Mouse (Mus musculus) lung, postnatal 0 days (tissue): Measurements from ENCODE around the gene Stx18.

Source experiments
- CTCF ChIP-seq: IDR thresholded peaks from 2 replicates; pipeline ENCODE4 v1.5.1; 2016; ENCODE audit warnings: antibody characterized with exemption, mild to moderate bottlenecking
- EP300 ChIP-seq: IDR thresholded peaks from 2 replicates; pipeline ENCODE4 v1.6.1; 2016; ENCODE audit warnings: antibody characterized with exemption, mild to moderate bottlenecking, control low read depth

GRCm38 (mm10) chr5:38174256-38174912, 135.8 kb downstream of the Stx18 start:
- TF ChIP-seq CTCF (no peak), EP300 (no peak)
